Mouse (Mus musculus) heart, embryonic 13.5 days (tissue): ENCODE data around the gene Bud13. TPM values are rescaled to one million over a fixed set of nuclear protein-coding genes. Genes with fewer than 3 reads are reported as not detected.

Experiments used
- ATAC-seq: fragments of 200-750 bp; cut with Nextera tagmentation; 2 replicates; pipeline ENCODE4 v1.8.0; 2017; ENCODE audit warnings: moderate TSS enrichment; ENCODE audit not compliant: insufficient number of reproducible peaks, low FRiP score, low TSS enrichment; ENCODE audit errors: extremely low read depth
- H3K27ac ChIP-seq: fragments of 300-500 bp; sonication (generic); replicated peaks from 2 replicates; pipeline ENCODE4 v1.5.1; 2015; ENCODE audit warnings: moderate library complexity, mild to moderate bottlenecking, inconsistent platforms
- H3K27me3 ChIP-seq: fragments of 300-500 bp; sonication (generic); replicated peaks from 2 replicates; pipeline ENCODE4 v1.6.1; 2015; ENCODE audit warnings: mild to moderate bottlenecking, inconsistent platforms
- H3K36me3 ChIP-seq: fragments of 300-500 bp; sonication (generic); 2 replicates; pipeline ENCODE4 v1.6.1; 2015; ENCODE audit warnings: mild to moderate bottlenecking, inconsistent platforms
- H3K4me1 ChIP-seq: fragments of 300-500 bp; sonication (generic); 2 replicates; pipeline ENCODE4 v1.6.1; 2015; ENCODE audit warnings: inconsistent platforms
- H3K4me2 ChIP-seq: fragments of 300-500 bp; sonication (generic); 2 replicates; pipeline ENCODE4 v1.6.1; 2015; ENCODE audit warnings: inconsistent platforms, mild to moderate bottlenecking, moderate library complexity
- H3K4me3 ChIP-seq: fragments of 300-500 bp; sonication (generic); 2 replicates; pipeline ENCODE4 v1.5.1; 2015; ENCODE audit warnings: moderate library complexity, mild to moderate bottlenecking, inconsistent platforms
- H3K9ac ChIP-seq: fragments of 300-500 bp; sonication (generic); 2 replicates; pipeline ENCODE4 v1.6.1; 2015; ENCODE audit warnings: inconsistent platforms, mild to moderate bottlenecking, moderate library complexity
- H3K9me3 ChIP-seq: fragments of 300-500 bp; sonication (generic); 2 replicates; pipeline ENCODE4 v1.6.1; 2016; ENCODE audit warnings: inconsistent platforms
- whole genome bisulfite sequencing: fragments of 180-500 bp; shearing (Covaris S2); methylation state at CpG from one replicate; pipeline ENCODE4 v1.1.7; 2015; ENCODE audit warnings: mixed read lengths; 5-methylcytosine and 5-hydroxymethylcytosine counted together
- polyA plus RNA-seq: library from polyadenylated mRNA; unstranded; fragments of >200 nt; fragmentation: Nextera tagmentation; extraction: Ambion mirVana; gene quantifications from 2 replicates; pipeline ENCODE4 v1.2.1, GENCODE M21; 2015

Bud13 gene
- 14.3 and 15.4 TPM in 2 replicates for polyA plus RNA-seq

DNA sequence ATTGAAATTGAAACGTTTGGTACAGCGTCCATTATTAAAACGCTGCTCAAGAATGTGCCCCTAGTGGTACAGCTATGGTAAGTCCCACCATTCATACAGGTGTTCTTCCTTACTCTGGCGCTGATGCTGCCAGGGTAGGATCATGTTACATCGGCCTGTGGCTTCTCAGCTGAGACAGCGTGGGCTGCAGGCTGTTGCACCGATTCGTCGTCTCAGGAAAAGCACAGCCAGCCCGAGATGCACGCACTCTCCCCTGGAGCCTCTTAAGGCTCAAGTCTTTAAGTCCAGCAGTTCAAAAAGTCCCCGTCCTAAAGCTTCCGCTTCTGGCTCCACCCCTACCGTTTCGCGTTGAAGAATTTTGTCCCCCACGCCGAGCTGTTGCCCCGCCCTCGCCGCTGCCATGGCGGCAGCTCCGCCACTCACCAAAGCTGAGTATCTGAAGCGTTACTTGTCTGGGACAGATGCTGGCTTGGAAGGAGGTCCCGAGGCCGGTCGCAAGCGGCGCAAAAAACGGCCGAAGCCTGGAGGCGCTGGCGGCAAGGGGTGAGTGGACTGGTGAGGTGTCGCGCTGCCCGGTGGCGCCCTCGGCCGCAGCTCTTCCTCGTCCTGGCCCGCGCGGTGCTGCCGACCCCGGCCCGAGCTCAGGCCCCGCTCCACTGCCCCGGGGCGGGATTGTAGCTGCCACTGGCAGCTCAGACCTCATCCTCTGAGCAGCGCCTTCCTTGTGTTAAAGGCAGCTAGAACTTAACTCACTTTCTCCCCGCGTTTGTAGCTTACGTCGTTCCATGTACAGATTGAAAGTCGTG is at the start of gene Bud13:
Gene Bud13, plus strand, starts transcription at position 378 of the 806 bp plus-strand sequence.
- H3K4me2 ChIP-seq = peak within 1 kb of the TSS; percentile 79
- peak within 1 kb of the TSS; percentile 73 for H3K4me3 ChIP-seq
- under 1% methylated on average over 55 of the region's 55 CpGs for WGBS
- H3K9me3 ChIP-seq = no peaks in the 10 kb centered on the region
- H3K27me3 ChIP-seq = no peaks in the 10 kb centered on the region
- H3K36me3 ChIP-seq = peaks cover 63% of the 10 kb centered on the region
- H3K9ac ChIP-seq = peak within 1 kb of the TSS; percentile 91
- ATAC-seq = peak; percentile 79
- H3K27ac ChIP-seq = peak within 1 kb of the TSS; percentile 87
- H3K4me1 ChIP-seq = peaks cover 13% of the 10 kb centered on the region

- Histone ChIP-seq H3K36me3 (no peaks in the 10 kb centered on the region), H3K27me3 (peaks cover 25% of the 10 kb centered on the region), H3K4me1 (peaks cover 4% of the 10 kb centered on the region), H3K9ac (no peak overlapping the region), H3K9me3 (no peaks in the 10 kb centered on the region), H3K4me3 (no peak overlapping the region), H3K4me2 (no peak overlapping the region), H3K27ac (no peak overlapping the region)
- 80% methylated on average over 6 of the region's 6 CpGs for WGBS
- no peak for ATAC-seq
Measured at GRCm38 (mm10) chr9:46235196-46235595, 47.6 kb upstream of the Bud13 start.

GRCm38 (mm10) chr9:46235596-46235648 is 47.4 kb upstream of the Bud13 start, which contains the start of gene Apoc3:
TSS of gene Apoc3 (minus strand) at chr9:46235636.
- Histone ChIP-seq H3K27me3 (peaks cover 25% of the 10 kb centered on the region), H3K9me3 (no peaks in the 10 kb centered on the region), H3K36me3 (no peaks in the 10 kb centered on the region), H3K4me3 (no peak within 1 kb of the TSS), H3K4me1 (peaks cover 2% of the 10 kb centered on the region), H3K4me2 (no peak within 1 kb of the TSS), H3K27ac (no peak within 1 kb of the TSS), H3K9ac (no peak within 1 kb of the TSS)
- no peak for ATAC-seq

DNA sequence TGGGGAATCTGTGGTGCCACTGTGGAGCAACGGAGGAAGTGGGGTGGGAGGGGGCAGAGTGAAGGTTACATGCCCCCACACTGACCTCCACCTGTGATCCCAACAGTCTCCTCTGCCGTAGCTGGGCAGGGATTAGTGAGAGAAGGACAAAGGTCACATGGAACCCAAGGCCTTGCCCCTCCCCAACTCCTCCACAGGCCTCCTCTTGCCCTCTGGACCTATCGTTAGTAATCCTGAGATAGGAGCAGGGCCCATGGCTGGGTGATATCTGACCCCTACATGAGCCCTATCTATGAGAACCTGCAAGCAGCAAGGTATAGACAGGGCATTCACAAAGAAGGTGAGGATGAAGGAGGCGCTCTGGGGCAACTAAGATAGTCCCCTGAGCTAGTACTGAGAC is 47.2 kb upstream of the Bud13 start:
- Histone ChIP-seq H3K27ac (no peak overlapping the region), H3K36me3 (no peaks in the 10 kb centered on the region), H3K27me3 (peaks cover 22% of the 10 kb centered on the region), H3K9ac (no peak overlapping the region), H3K9me3 (no peaks in the 10 kb centered on the region), H3K4me1 (no peaks in the 10 kb centered on the region; the same call in 1 of the 2 replicates), H3K4me3 (no peak overlapping the region), H3K4me2 (no peak overlapping the region)
- ATAC-seq = no peak
- 47% methylated on average over 4 of the region's 4 CpGs for WGBS

- no peak overlapping the region for H3K4me2 ChIP-seq
- peaks cover 6% of the 10 kb centered on the region; the same call in 1 of the 2 replicates for H3K27me3 ChIP-seq
- no peak overlapping the region for H3K27ac ChIP-seq
- 78% methylated on average over 7 of the region's 7 CpGs for WGBS
- no peak for ATAC-seq
- H3K36me3 ChIP-seq = no peaks in the 10 kb centered on the region
- no peak overlapping the region for H3K9ac ChIP-seq
- H3K4me1 ChIP-seq = peaks cover 10% of the 10 kb centered on the region
- H3K9me3 ChIP-seq = no peaks in the 10 kb centered on the region
- no peak overlapping the region for H3K4me3 ChIP-seq
Measured at GRCm38 (mm10) chr9:46238850-46239249, 44.0 kb upstream of the Bud13 start.

- no peak within 1 kb of the TSS for H3K9ac ChIP-seq
- H3K36me3 ChIP-seq = no peaks in the 10 kb centered on the region
- WGBS = 53% methylated on average over 7 of the region's 7 CpGs
- no peaks in the 10 kb centered on the region for H3K9me3 ChIP-seq
- ATAC-seq = no peak
- no peak within 1 kb of the TSS for H3K27ac ChIP-seq
- no peak within 1 kb of the TSS for H3K4me3 ChIP-seq
- H3K27me3 ChIP-seq = 0 out of 2 replicates have a peak, but pooled peaks cover 5% of the 10 kb centered on the region
- peaks cover 13% of the 10 kb centered on the region for H3K4me1 ChIP-seq
- no peak within 1 kb of the TSS for H3K4me2 ChIP-seq
Measured at GRCm38 (mm10) chr9:46240526-46241153, 42.2 kb upstream of the Bud13 start, which contains the start of gene Apoa4. TSS of gene Apoa4 (plus strand) at chr9:46240696.

GRCm38 (mm10) chr9:46241818-46242217 is 41.0 kb upstream of the Bud13 start:
- 58% methylated on average over 2 of the region's 2 CpGs for WGBS
- ATAC-seq = no peak
- Histone ChIP-seq H3K27ac (no peak overlapping the region), H3K4me2 (no peak overlapping the region), H3K9me3 (no peaks in the 10 kb centered on the region), H3K36me3 (no peaks in the 10 kb centered on the region), H3K27me3 (0 out of 2 replicates have a peak, but pooled peaks cover 3% of the 10 kb centered on the region), H3K4me1 (peaks cover 13% of the 10 kb centered on the region), H3K4me3 (no peak overlapping the region), H3K9ac (no peak overlapping the region)

DNA sequence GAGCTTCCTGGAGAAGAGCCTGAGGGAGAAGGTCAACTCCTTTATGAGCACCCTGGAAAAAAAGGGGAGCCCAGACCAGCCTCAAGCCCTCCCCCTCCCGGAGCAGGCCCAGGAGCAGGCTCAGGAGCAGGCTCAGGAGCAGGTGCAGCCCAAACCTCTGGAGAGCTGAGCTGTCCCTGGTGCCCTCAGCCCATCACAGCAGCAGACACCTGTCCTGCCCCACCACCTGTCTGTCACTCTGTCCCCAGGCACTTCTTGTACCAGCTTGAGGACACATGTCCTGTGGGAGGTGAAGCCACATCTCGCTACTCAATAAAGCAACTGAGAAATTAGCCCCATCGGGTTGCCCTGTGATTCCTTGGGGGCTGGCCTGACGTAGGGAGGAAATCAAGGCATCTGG is 39.7 kb upstream of the Bud13 start:
- WGBS = 51% methylated on average over 4 of the region's 4 CpGs
- ATAC-seq = no peak
- H3K27me3 ChIP-seq = 0 out of 2 replicates have a peak, but pooled peaks cover 3% of the 10 kb centered on the region
- H3K27ac ChIP-seq = 0 out of 2 replicates have a peak overlapping the region, but pooled peaks have one; percentile 15
- peak overlapping the region; percentile 40; the same call in 1 of the 2 replicates for H3K9ac ChIP-seq
- no peaks in the 10 kb centered on the region for H3K36me3 ChIP-seq
- peaks cover 13% of the 10 kb centered on the region for H3K4me1 ChIP-seq
- peak overlapping the region; percentile 28; the same call in 1 of the 2 replicates for H3K4me2 ChIP-seq
- no peaks in the 10 kb centered on the region for H3K9me3 ChIP-seq
- H3K4me3 ChIP-seq = no peak overlapping the region

DNA sequence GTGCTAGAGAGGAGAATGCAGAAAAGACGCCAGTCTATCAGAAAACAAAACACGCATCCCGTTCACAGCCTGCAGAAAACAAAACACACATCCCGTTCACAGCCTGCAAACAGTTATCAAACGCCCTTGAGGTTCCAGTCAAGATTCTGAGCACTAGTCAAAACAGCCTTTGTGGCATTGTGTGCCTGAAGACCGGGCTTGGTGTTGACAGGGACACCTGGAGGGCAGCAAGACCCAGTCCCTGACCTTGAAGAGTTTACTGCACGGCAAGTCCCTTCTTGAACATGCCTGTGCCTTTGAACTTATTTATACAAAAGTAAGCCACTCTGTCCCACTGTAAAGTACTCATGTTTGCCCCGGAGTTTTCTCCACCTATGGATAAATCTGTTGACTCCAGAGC is 39.2 kb upstream of the Bud13 start:
- Histone ChIP-seq H3K27me3 (0 out of 2 replicates have a peak, but pooled peaks cover 3% of the 10 kb centered on the region), H3K4me2 (peak overlapping the region; percentile 28; the same call in 1 of the 2 replicates), H3K4me1 (peaks cover 13% of the 10 kb centered on the region), H3K27ac (0 out of 2 replicates have a peak overlapping the region, but pooled peaks have one; percentile 15), H3K9me3 (no peaks in the 10 kb centered on the region), H3K36me3 (no peaks in the 10 kb centered on the region), H3K4me3 (no peak overlapping the region), H3K9ac (peak overlapping the region; percentile 40; the same call in 1 of the 2 replicates)
- WGBS = 25% methylated on average over 8 of the region's 8 CpGs
- ATAC-seq = no peak

DNA sequence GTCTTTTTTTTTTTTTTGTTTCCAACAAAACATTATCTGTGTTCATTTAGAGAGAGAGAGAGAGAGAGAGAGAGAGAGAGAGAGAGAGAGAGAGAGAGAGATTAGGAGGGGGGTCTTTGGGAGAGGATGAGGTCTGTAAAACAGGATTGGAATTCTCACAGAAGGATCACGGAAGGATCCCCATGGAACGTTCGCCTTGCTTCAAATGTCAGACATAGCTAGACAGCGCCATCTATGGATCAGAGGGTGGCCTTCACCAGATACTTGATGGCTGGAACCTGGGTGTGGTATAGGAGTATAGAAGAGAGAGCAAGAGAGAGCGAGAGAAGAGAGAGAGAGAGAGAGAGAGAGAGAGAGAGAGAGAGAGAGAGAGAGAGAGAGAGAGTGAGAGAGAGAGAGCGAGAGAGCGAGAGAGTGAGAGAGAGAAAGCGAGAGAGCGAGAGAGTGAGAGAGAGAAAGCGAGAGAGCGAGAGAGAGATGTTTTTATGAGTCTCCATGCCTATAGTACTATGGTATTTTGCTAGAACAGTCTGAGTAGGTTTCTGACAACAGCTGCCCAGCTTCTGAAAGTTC is 36.0 kb upstream of the Bud13 start:
- Histone ChIP-seq H3K9me3 (no peaks in the 10 kb centered on the region), H3K4me2 (peak overlapping the region; percentile 44), H3K4me1 (peaks cover 13% of the 10 kb centered on the region), H3K27ac (no peak overlapping the region), H3K36me3 (no peaks in the 10 kb centered on the region), H3K4me3 (no peak overlapping the region), H3K27me3 (0 out of 2 replicates have a peak, but pooled peaks cover 3% of the 10 kb centered on the region), H3K9ac (0 out of 2 replicates have a peak overlapping the region, but pooled peaks have one; percentile 1)
- no peak for ATAC-seq
- WGBS = 18% methylated on average over 11 of the region's 11 CpGs

- Histone ChIP-seq H3K4me2 (no peak overlapping the region), H3K27me3 (no peaks in the 10 kb centered on the region), H3K4me3 (no peak overlapping the region), H3K9ac (no peak overlapping the region), H3K27ac (no peak overlapping the region), H3K4me1 (no peaks in the 10 kb centered on the region), H3K36me3 (no peaks in the 10 kb centered on the region), H3K9me3 (no peaks in the 10 kb centered on the region)
- no peak for ATAC-seq
- 78% methylated on average over 7 of the region's 7 CpGs for WGBS
Measured at GRCm38 (mm10) chr9:46256177-46256576, 26.6 kb upstream of the Bud13 start.
